Mouse (Mus musculus): ENCODE data around the gene Olfr574. TPM values are rescaled to one million over a fixed set of nuclear protein-coding genes. Genes with fewer than 3 reads are reported as not detected.

Gene Olfr574
- polyA plus RNA-seq, 1 experiment, result not detected

GRCm38 (mm10) chr7:102958137-102958536 is 9.9 kb downstream of the Olfr574 start:
- no peaks in the 10 kb centered on the region for H3K27me3 ChIP-seq (replicated peaks)
- no peak overlapping the region for H3K4me3 ChIP-seq (replicated peaks)
- no peaks in the 10 kb centered on the region for H3K9me3 ChIP-seq

GRCm38 (mm10) chr7:102958593-102958992 is 10.3 kb downstream of the Olfr574 start, which contains the start of gene Olfr575:
Gene Olfr575, minus strand, starts transcription at chr7:102958775.
- no peak within 1 kb of the TSS for H3K4me3 ChIP-seq (replicated peaks)
- no peaks in the 10 kb centered on the region for H3K9me3 ChIP-seq
- no peaks in the 10 kb centered on the region for H3K36me3 ChIP-seq (replicated peaks; ENCODE audit: low read length)
- no peak for TF ChIP-seq GATA1 (IDR thresholded peaks at IDR 0.05; ENCODE audit: borderline replicate concordance, low read length)
- no peak for TF ChIP-seq FLI1 (IDR thresholded peaks at IDR 0.05; ENCODE audit: low read length)
- H3K4me1 ChIP-seq, result no peaks in the 10 kb centered on the region
- H3K27me3 ChIP-seq (replicated peaks), result no peaks in the 10 kb centered on the region

More at GRCm38 (mm10) chr7:102958137-102958536, 9.9 kb downstream of the Olfr574 start:
- Histone ChIP-seq H3K4me1 (no peaks in the 10 kb centered on the region), H3K36me3 (replicated peaks; ENCODE audit: low read length) (no peaks in the 10 kb centered on the region)
- TF ChIP-seq FLI1 (IDR thresholded peaks at IDR 0.05; ENCODE audit: low read length), result no peak
- no peak for TF ChIP-seq GATA1 (IDR thresholded peaks at IDR 0.05; ENCODE audit: borderline replicate concordance, low read length)

- H3K4me3 ChIP-seq (replicated peaks), result no peak within 1 kb of the TSS
- no peaks in the 10 kb centered on the region for H3K27me3 ChIP-seq (replicated peaks)
- H3K9me3 ChIP-seq, result no peaks in the 10 kb centered on the region
- no peaks in the 10 kb centered on the region for H3K4me1 ChIP-seq
- TF ChIP-seq GATA1 (IDR thresholded peaks at IDR 0.05; ENCODE audit: borderline replicate concordance, low read length), result no peak
- no peak for TF ChIP-seq FLI1 (IDR thresholded peaks at IDR 0.05; ENCODE audit: low read length)
- H3K36me3 ChIP-seq (replicated peaks; ENCODE audit: low read length), result no peaks in the 10 kb centered on the region
Measured at GRCm38 (mm10) chr7:102962360-102962759, 14.1 kb downstream of the Olfr574 start, which contains the start of gene Olfr576. Gene Olfr576, plus strand, starts transcription at chr7:102962660.

DNA sequence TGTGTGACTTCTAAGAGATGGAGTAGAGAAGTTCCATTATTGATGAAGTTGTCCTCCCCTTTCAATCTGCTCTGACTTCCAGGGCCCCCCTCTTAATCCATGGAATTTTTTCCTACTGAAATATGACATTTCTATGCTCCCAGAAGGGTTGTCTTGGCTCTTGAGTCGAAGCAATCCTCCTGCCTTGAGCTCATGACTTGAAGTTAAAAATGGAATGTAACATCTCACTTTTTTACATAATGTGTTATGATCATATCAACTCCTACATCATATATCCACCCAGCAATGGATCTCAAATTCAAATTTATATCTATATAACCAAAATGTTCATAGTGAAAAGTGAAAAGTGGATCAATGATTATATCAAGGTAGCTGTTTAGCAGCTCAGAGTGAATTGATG is 26.1 kb downstream of the Olfr574 start:
- no peaks in the 10 kb centered on the region for H3K36me3 ChIP-seq (replicated peaks; ENCODE audit: low read length)
- H3K4me1 ChIP-seq, result no peaks in the 10 kb centered on the region
- H3K9me3 ChIP-seq, result peaks cover 6% of the 10 kb centered on the region; the same call in 1 of the 2 replicates
- TF ChIP-seq GATA1 (IDR thresholded peaks at IDR 0.05; ENCODE audit: borderline replicate concordance, low read length) (no peak), FLI1 (IDR thresholded peaks at IDR 0.05; ENCODE audit: low read length) (no peak)
- H3K27me3 ChIP-seq (replicated peaks), result no peaks in the 10 kb centered on the region
- no peak overlapping the region for H3K4me3 ChIP-seq (replicated peaks)

DNA sequence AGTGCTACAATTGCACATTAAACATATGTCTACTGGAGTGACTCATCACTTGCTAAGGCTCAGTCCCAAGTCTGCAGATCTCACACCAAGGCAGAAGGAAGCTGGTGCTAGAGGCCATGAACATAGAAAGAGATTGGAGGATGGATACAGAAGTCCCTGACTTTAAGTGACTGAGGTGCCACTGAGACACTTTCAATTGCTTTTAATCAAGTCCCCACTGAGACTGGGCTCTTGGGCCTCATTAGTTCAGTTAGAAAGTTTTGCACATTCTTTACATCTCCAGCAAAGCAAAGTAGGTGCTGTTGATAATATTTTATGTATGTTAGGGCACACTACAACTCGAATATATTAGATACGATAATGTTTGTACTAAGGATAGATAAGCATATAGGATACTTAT is 27.6 kb downstream of the Olfr574 start, which contains the start of gene Olfr577:
TSS of gene Olfr577 (minus strand) at position 101 of the 400 bp plus-strand sequence.
- Histone ChIP-seq H3K27me3 (replicated peaks) (no peaks in the 10 kb centered on the region), H3K36me3 (replicated peaks; ENCODE audit: low read length) (no peaks in the 10 kb centered on the region), H3K9me3 (peaks cover 6% of the 10 kb centered on the region; the same call in 1 of the 2 replicates), H3K4me1 (no peaks in the 10 kb centered on the region), H3K4me3 (replicated peaks) (no peak within 1 kb of the TSS)
- TF ChIP-seq FLI1 (IDR thresholded peaks at IDR 0.05; ENCODE audit: low read length) (no peak), GATA1 (IDR thresholded peaks at IDR 0.05; ENCODE audit: borderline replicate concordance, low read length) (no peak)

DNA sequence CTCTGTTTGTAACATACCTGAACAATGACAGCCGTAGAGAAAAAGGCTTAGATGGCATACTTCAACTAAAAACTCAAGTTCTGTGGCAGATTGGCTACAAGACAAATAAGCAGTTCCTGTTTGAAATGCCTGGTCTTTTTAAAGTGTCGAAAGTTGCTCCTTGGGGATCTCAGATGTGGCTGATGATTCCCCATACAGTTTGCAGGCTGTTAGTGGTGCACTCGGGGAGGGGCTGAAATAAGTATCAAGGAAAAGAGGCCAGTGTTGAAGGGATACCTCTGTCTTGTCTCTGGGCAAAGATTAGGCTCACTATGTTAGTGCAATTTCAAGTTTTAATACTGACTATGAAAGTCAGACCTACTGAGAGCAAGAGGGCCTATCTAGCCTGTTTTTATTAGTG is 41.0 kb downstream of the Olfr574 start, which contains the start of gene Olfr578:
TSS of gene Olfr578 (minus strand) at position 101 of the 400 bp plus-strand sequence.
- H3K4me3 ChIP-seq (replicated peaks), result no peak within 1 kb of the TSS
- no peaks in the 10 kb centered on the region for H3K27me3 ChIP-seq (replicated peaks)
- no peaks in the 10 kb centered on the region for H3K4me1 ChIP-seq
- TF ChIP-seq GATA1 (IDR thresholded peaks at IDR 0.05; ENCODE audit: borderline replicate concordance, low read length) (no peak), FLI1 (IDR thresholded peaks at IDR 0.05; ENCODE audit: low read length) (no peak)
- H3K36me3 ChIP-seq (replicated peaks; ENCODE audit: low read length), result no peaks in the 10 kb centered on the region
- H3K9me3 ChIP-seq, result 0 out of 2 replicates have a peak, but pooled peaks cover 4% of the 10 kb centered on the region

Other genes with a start within 250 kb of the Olfr574 start
- gene Olfr558, start 246.3 kb upstream of the Olfr574 start, polyA plus RNA-seq (2012; ENCODE audit: insufficient read depth, low replicate concordance), result not detected in 2 replicates
- not detected in 2 replicates for gene Olfr33, start 229.4 kb upstream of the Olfr574 start, polyA plus RNA-seq (2012; ENCODE audit: insufficient read depth, low replicate concordance)
- not detected in 2 replicates for gene Olfr559, start 221.0 kb upstream of the Olfr574 start, polyA plus RNA-seq (2012; ENCODE audit: insufficient read depth, low replicate concordance)
- 0.17 TPM in 1 of 2 replicates, not detected in the other for gene Olfr560, start 189.1 kb upstream of the Olfr574 start, polyA plus RNA-seq (2012; ENCODE audit: insufficient read depth, low replicate concordance)
- not detected in 2 replicates for gene Olfr78, start 189.0 kb upstream of the Olfr574 start, polyA plus RNA-seq (2012; ENCODE audit: insufficient read depth, low replicate concordance)
- not detected in 2 replicates for gene Olfr561, start 177.2 kb upstream of the Olfr574 start, polyA plus RNA-seq (2012; ENCODE audit: insufficient read depth, low replicate concordance)
- not detected in 2 replicates for gene Olfr564, start 145.0 kb upstream of the Olfr574 start, polyA plus RNA-seq (2012; ENCODE audit: insufficient read depth, low replicate concordance)
- not detected in 2 replicates for gene Olfr566, start 89.7 kb upstream of the Olfr574 start, polyA plus RNA-seq (2012; ENCODE audit: insufficient read depth, low replicate concordance)
- gene Olfr568, start 71.3 kb upstream of the Olfr574 start, polyA plus RNA-seq (2012; ENCODE audit: insufficient read depth, low replicate concordance), result not detected in 2 replicates
- not detected in 2 replicates for gene Olfr569, start 57.6 kb upstream of the Olfr574 start, polyA plus RNA-seq (2012; ENCODE audit: insufficient read depth, low replicate concordance)
- not detected in 2 replicates for gene Olfr570, start 53.9 kb upstream of the Olfr574 start, polyA plus RNA-seq (2012; ENCODE audit: insufficient read depth, low replicate concordance)
- gene Olfr571, start 30.9 kb upstream of the Olfr574 start, polyA plus RNA-seq (2012; ENCODE audit: insufficient read depth, low replicate concordance), result not detected in 2 replicates
- gene Olfr572, start 24.1 kb upstream of the Olfr574 start, polyA plus RNA-seq (2012; ENCODE audit: insufficient read depth, low replicate concordance), result not detected in 2 replicates
- not detected in 2 replicates for gene Olfr573-ps1, start 5.9 kb upstream of the Olfr574 start, polyA plus RNA-seq (2012; ENCODE audit: insufficient read depth, low replicate concordance)
- not detected in 2 replicates for gene Olfr575, start 10.3 kb downstream of the Olfr574 start, polyA plus RNA-seq (2012; ENCODE audit: insufficient read depth, low replicate concordance)
- not detected in 2 replicates for gene Olfr576, start 14.2 kb downstream of the Olfr574 start, polyA plus RNA-seq (2012; ENCODE audit: insufficient read depth, low replicate concordance)
- gene Olfr577, start 27.5 kb downstream of the Olfr574 start, polyA plus RNA-seq (2012; ENCODE audit: insufficient read depth, low replicate concordance), result not detected in 2 replicates
- not detected in 2 replicates for gene Olfr578, start 40.9 kb downstream of the Olfr574 start, polyA plus RNA-seq (2012; ENCODE audit: insufficient read depth, low replicate concordance)
- gene Olfr582, start 89.6 kb downstream of the Olfr574 start, polyA plus RNA-seq (2012; ENCODE audit: insufficient read depth, low replicate concordance), result not detected in 2 replicates
- gene Olfr583, start 102.8 kb downstream of the Olfr574 start, polyA plus RNA-seq (2012; ENCODE audit: insufficient read depth, low replicate concordance), result not detected in 2 replicates
- not detected in 2 replicates for gene Olfr584, start 133.4 kb downstream of the Olfr574 start, polyA plus RNA-seq (2012; ENCODE audit: insufficient read depth, low replicate concordance)
- not detected in 2 replicates for gene Olfr585, start 149.3 kb downstream of the Olfr574 start, polyA plus RNA-seq (2012; ENCODE audit: insufficient read depth, low replicate concordance)
- not detected in 2 replicates for gene Olfr586, start 177.2 kb downstream of the Olfr574 start, polyA plus RNA-seq (2012; ENCODE audit: insufficient read depth, low replicate concordance)
- not detected in 2 replicates for gene Olfr588-ps1, start 192.4 kb downstream of the Olfr574 start, polyA plus RNA-seq (2012; ENCODE audit: insufficient read depth, low replicate concordance)
- not detected in 2 replicates for gene Olfr589, start 207.9 kb downstream of the Olfr574 start, polyA plus RNA-seq (2012; ENCODE audit: insufficient read depth, low replicate concordance)
- 2.6 TPM in 1 of 2 replicates, not detected in the other for gene Olfr591, start 229.9 kb downstream of the Olfr574 start, polyA plus RNA-seq (2012; ENCODE audit: insufficient read depth, low replicate concordance)
- gene Olfr592, start 236.3 kb downstream of the Olfr574 start, polyA plus RNA-seq (2012; ENCODE audit: insufficient read depth, low replicate concordance), result not detected in 2 replicates

All from megakaryocyte, embryonic 14.5 days (primary cell).